Mouse (Mus musculus) hindbrain, postnatal 0 days (tissue): ENCODE results near the gene Gm14569. TPM values are rescaled to one million over a fixed set of nuclear protein-coding genes. Genes with fewer than 3 reads are reported as not detected.

ENCODE experiments used
- ATAC-seq: fragments of 200-750 bp; cut with Nextera tagmentation; 2 replicates; pipeline ENCODE4 v1.8.0; 2017; ENCODE audit warnings: mild to moderate bottlenecking, moderate TSS enrichment, moderate library complexity
- DNase-seq: peaks from one replicate; pipeline ENCODE4 v3.0.0-alpha.2; 2015; ENCODE audit warnings: low spot score
- H3K27ac ChIP-seq: fragments of 300-500 bp; sonication (generic); 2 replicates; pipeline ENCODE4 v1.5.1; 2014; ENCODE audit warnings: mild to moderate bottlenecking
- H3K27me3 ChIP-seq: fragments of 300-500 bp; sonication (generic); 2 replicates; pipeline ENCODE4 v1.6.1; 2014; ENCODE audit warnings: low read length, mixed read lengths; ENCODE audit not compliant: insufficient read depth
- H3K36me3 ChIP-seq: fragments of 300-500 bp; sonication (generic); 2 replicates; pipeline ENCODE4 v1.6.1; 2014; ENCODE audit warnings: low read length, mixed read lengths; ENCODE audit not compliant: insufficient read depth
- H3K4me1 ChIP-seq: fragments of 300-500 bp; sonication (generic); 2 replicates; pipeline ENCODE4 v1.6.1; 2014; ENCODE audit warnings: antibody characterized with exemption, low read length, mixed read lengths; ENCODE audit not compliant: insufficient read depth
- H3K4me2 ChIP-seq: fragments of 300-500 bp; sonication (generic); 2 replicates; pipeline ENCODE4 v1.6.1; 2014; ENCODE audit warnings: low read depth, mild to moderate bottlenecking, low read length, moderate library complexity, mixed read lengths
- H3K4me3 ChIP-seq: fragments of 300-500 bp; sonication (generic); 2 replicates; pipeline ENCODE4 v1.5.1; 2014; ENCODE audit warnings: low read length
- H3K9ac ChIP-seq: fragments of 300-500 bp; sonication (generic); replicated peaks from 2 replicates; pipeline ENCODE4 v1.6.1; 2014; ENCODE audit warnings: mild to moderate bottlenecking, low read length, moderate library complexity, mixed read lengths
- H3K9me3 ChIP-seq: fragments of 300-500 bp; sonication (generic); 2 replicates; pipeline ENCODE4 v1.6.1; 2016; ENCODE audit warnings: low read length, mixed read lengths
- CTCF ChIP-seq: IDR thresholded peaks from 2 replicates; pipeline ENCODE4 v1.5.1; 2016; ENCODE audit warnings: antibody characterized with exemption, control low read depth, low read depth
- WGBS: fragments of 180-500 bp; shearing (Covaris S2); extraction: QIAGEN DNeasy Blood & Tissue Kit; methylation state at CpG from one replicate; pipeline ENCODE4 v1.1.7; 2014; 5-methylcytosine and 5-hydroxymethylcytosine counted together
- microRNA-seq, 2 experiments: library from miRNA; unstranded; fragments of <30 nt; microRNA quantifications; one replicate each; pipeline ENCODE4; 2016
- polyA plus RNA-seq: library from polyadenylated mRNA; unstranded; fragments of >200 nt; fragmentation: Nextera tagmentation; extraction: Ambion mirVana; gene quantifications from 2 replicates; pipeline ENCODE4 v1.2.1, GENCODE M21; 2015
- total RNA-seq: library from RNA; depleted of rRNA; stranded (reverse); fragments of >200 nt; gene quantifications from 2 replicates; pipeline ENCODE4 v1.2.3, GENCODE M21; 2014; rRNA removed

The Gm14569 gene
- total and polyA plus RNA-seq, 2 experiments from 2014 or later = 1.9 TPM; not detected in 1

GRCm38 (mm10) chrX:36389971-36390370 is 101.7 kb downstream of the Gm14569 start:
- H3K9me3 ChIP-seq = no peaks in the 10 kb centered on the region
- H3K9ac ChIP-seq = no peak overlapping the region
- WGBS = 53% methylated on average over 3 of the region's 3 CpGs
- H3K4me3 ChIP-seq = no peak overlapping the region
- H3K4me2 ChIP-seq = no peak overlapping the region
- ATAC-seq (0 out of 2 replicates have a peak, but pooled peaks have one; percentile 56), DNase-seq (peak; percentile 24)
- H3K27ac ChIP-seq = no peak overlapping the region
- no peaks in the 10 kb centered on the region for H3K27me3 ChIP-seq
- no peaks in the 10 kb centered on the region for H3K36me3 ChIP-seq
- H3K4me1 ChIP-seq = no peaks in the 10 kb centered on the region
- no peak for TF ChIP-seq CTCF

- DNase-seq (no peak), ATAC-seq (no peak)
- no peaks in the 10 kb centered on the region for H3K4me1 ChIP-seq
- no peak overlapping the region for H3K4me3 ChIP-seq
- H3K9ac ChIP-seq = no peak overlapping the region
- TF ChIP-seq CTCF = no peak
- no peak overlapping the region for H3K4me2 ChIP-seq
- no peaks in the 10 kb centered on the region for H3K9me3 ChIP-seq
- no peak overlapping the region for H3K27ac ChIP-seq
- H3K36me3 ChIP-seq = no peaks in the 10 kb centered on the region
- no peaks in the 10 kb centered on the region for H3K27me3 ChIP-seq
These were observed 106.3 kb downstream of the Gm14569 start for GRCm38 (mm10) chrX:36385340-36385739.

Small RNAs within 50 kb of the gene (microRNA-seq; reads per million reads assigned to microRNA genes)
- gene Gm44485 = 0 reads per million in 2 experiments

Other genes with a start within 250 kb of the Gm14569 start
- 9.9 and 10.8 TPM in 2 replicates for gene Lonrf3, start 163.5 kb downstream of the Gm14569 start, total RNA-seq
- 0.91 and 1.1 TPM in 2 replicates for gene Lonrf3, start 163.5 kb downstream of the Gm14569 start, polyA plus RNA-seq
- gene Gm6268, start 90.5 kb downstream of the Gm14569 start, total RNA-seq = not detected in 2 replicates
- not detected in 2 replicates for gene Gm6268, start 90.5 kb downstream of the Gm14569 start, polyA plus RNA-seq
- 335 and 360 TPM in 2 replicates for gene Pgrmc1, start 106.4 kb upstream of the Gm14569 start, total RNA-seq
- 619 and 625 TPM in 2 replicates for gene Pgrmc1, start 106.4 kb upstream of the Gm14569 start, polyA plus RNA-seq
- 5.9 and 7.3 TPM in 2 replicates for gene Akap17b, start 153.6 kb upstream of the Gm14569 start, total RNA-seq
- gene Akap17b, start 153.6 kb upstream of the Gm14569 start, polyA plus RNA-seq = 4.8 and 5.1 TPM in 2 replicates